ENCODE assay signal across 9 mouse cellular contexts in genomic region chr12:80389448-80389847, GRCm38 (mm10). TPM values are rescaled to one million over a fixed set of nuclear protein-coding genes. Genes with fewer than 3 reads are reported as not detected.
DNase-seq lines count a peak whose midpoint lies in the region; ATAC-seq and TF ChIP-seq lines count a peak whose summit lies in the region.
"Had no signal": no experiment of that assay in that cellular context is flagged by ENCODE, and none has a peak within 500 bp of the region (broad histone marks: within the 10 kb centered on the region; RNA-seq: fewer than 3 reads in every experiment).

No protein-coding gene starts in this region.

- peak; percentile 39; the same call in 1 of the 2 replicates for ATAC-seq in heart, postnatal 0 days (ENCODE audit: insufficient read depth, low read depth)
- no peak for ATAC-seq in neural tube, embryonic 15.5 days (ENCODE audit: low FRiP score)

- H3K27ac ChIP-seq in heart, postnatal 0 days (ENCODE audit: low read depth): no peak overlapping the region
- no peak overlapping the region for H3K27ac ChIP-seq in neural tube, embryonic 15.5 days (replicated peaks)

- 43% methylated on average over 3 of the region's 3 CpGs for WGBS in heart, postnatal 0 days
- 68% methylated on average over 3 of the region's 3 CpGs for WGBS in neural tube, embryonic 15.5 days

- peak; percentile 52 for DNase-seq in heart, postnatal 0 days (ENCODE audit: low spot score)
- DNase-seq in heart, adult 11 months: no peak
- peak; percentile 56 for DNase-seq in thymus, postnatal 0 days (ENCODE audit: low spot score)
- no peak for DNase-seq in thymus, postnatal 36 days
- peak; percentile 8 for DNase-seq in hindlimb bud, embryonic 11.5 days (ENCODE audit: extremely low spot score, low read depth, low spot score)
- DNase-seq in thymus, postnatal 25 days: peak; percentile 17
- no peak for DNase-seq in ovary, postnatal 36 days (ENCODE audit: low spot score)

- peak; percentile 72 for TF ChIP-seq CTCF in heart, postnatal 0 days (IDR thresholded peaks at IDR 0.05; ENCODE audit: low read depth)

- no peaks in the 10 kb centered on the region for H3K9me3 ChIP-seq in heart, postnatal 0 days (replicated peaks; ENCODE audit: control insufficient read depth, low read length)
- no peaks in the 10 kb centered on the region for H3K9me3 ChIP-seq in neural tube, embryonic 15.5 days (replicated peaks)
- H3K9me3 ChIP-seq: megakaryocyte, embryonic 14.5 days had no signal

- H3K27me3 ChIP-seq in heart, postnatal 0 days (ENCODE audit: control insufficient read depth, insufficient read depth, low read length): no peaks in the 10 kb centered on the region
- no peaks in the 10 kb centered on the region for H3K27me3 ChIP-seq in neural tube, embryonic 15.5 days (replicated peaks)
- H3K27me3 ChIP-seq: megakaryocyte, embryonic 14.5 days had no signal

- H3K4me2 ChIP-seq in heart, postnatal 0 days (ENCODE audit: low read depth, low read length): no peak overlapping the region
- H3K4me2 ChIP-seq in neural tube, embryonic 15.5 days: no peak overlapping the region

- H3K4me3 ChIP-seq in heart, postnatal 0 days (ENCODE audit: low read depth, low read length): no peak overlapping the region
- no peak overlapping the region for H3K4me3 ChIP-seq in neural tube, embryonic 15.5 days (replicated peaks)
- H3K4me3 ChIP-seq: megakaryocyte, embryonic 14.5 days had no signal

- no peak overlapping the region for H3K9ac ChIP-seq in heart, postnatal 0 days (replicated peaks; ENCODE audit: low read depth, low read length)
- no peak overlapping the region for H3K9ac ChIP-seq in neural tube, embryonic 15.5 days (replicated peaks)

- H3K4me1 ChIP-seq in heart, postnatal 0 days (ENCODE audit: control insufficient read depth, insufficient read depth): no peaks in the 10 kb centered on the region
- H3K4me1 ChIP-seq in neural tube, embryonic 15.5 days: no peaks in the 10 kb centered on the region

- TF ChIP-seq EP300 in heart, postnatal 0 days (IDR thresholded peaks at IDR 0.05; ENCODE audit: low read depth): no peak

- H3K36me3 ChIP-seq in heart, postnatal 0 days (replicated peaks; ENCODE audit: control insufficient read depth, insufficient read depth, low read length): peaks cover 23% of the 10 kb centered on the region
- peaks cover 15% of the 10 kb centered on the region for H3K36me3 ChIP-seq in neural tube, embryonic 15.5 days

RNA-seq across cellular contexts. Expression of gene Dcaf5, which starts 47.0 kb away (rescaled TPM):
- 22.0 and 25.0 TPM in 2 replicates for total RNA-seq in heart, postnatal 0 days (2014; rRNA removed; ENCODE audit: low replicate concordance)
- polyA plus RNA-seq in heart, postnatal 0 days (2015; fragmentation: Nextera tagmentation; extraction: Ambion mirVana): 7.1 and 7.9 TPM in 2 replicates
- polyA plus RNA-seq in thymus, postnatal 0 days (2015; fragmentation: Nextera tagmentation; extraction: Ambion mirVana): 8.9 TPM in 2 replicates
- 20.2 and 20.6 TPM in 2 replicates for polyA plus RNA-seq in neural tube, embryonic 15.5 days (2015; fragmentation: Nextera tagmentation; extraction: Ambion mirVana)

Comparison
In these comparisons a context has a peak if more than half of its experiments do, and no peak if none do; other contexts are left out.
1. DNase-seq: peak in heart, postnatal 0 days (single experiment), thymus, postnatal 0 days (single experiment), hindlimb bud, embryonic 11.5 days (single experiment) and thymus, postnatal 25 days (single experiment); none in heart, adult 11 months (single experiment), thymus, postnatal 36 days (0 of 2) and ovary, postnatal 36 days (single experiment).